Mouse (Mus musculus) intestine, embryonic 16.5 days (tissue): ENCODE results near the gene Ckmt1. TPM values are rescaled to one million over a fixed set of nuclear protein-coding genes. Genes with fewer than 3 reads are reported as not detected.

Experiments
- ATAC-seq: fragments of 200-750 bp; cut with Nextera tagmentation; 2 replicates; pipeline ENCODE4 v1.8.0; 2017; ENCODE audit warnings: moderate TSS enrichment, moderate library complexity
- H3K27ac ChIP-seq: fragments of 300-500 bp; sonication (generic); 2 replicates; pipeline ENCODE4 v1.5.1; 2014; ENCODE audit warnings: mild to moderate bottlenecking, low read length
- H3K27me3 ChIP-seq: fragments of 300-500 bp; sonication (generic); replicated peaks from 2 replicates; pipeline ENCODE4 v1.6.1; 2014; ENCODE audit warnings: low read length, control low read depth, mixed read lengths; ENCODE audit not compliant: control insufficient read depth, insufficient read depth
- H3K36me3 ChIP-seq: fragments of 300-500 bp; sonication (generic); 2 replicates; pipeline ENCODE4 v1.6.1; 2014; ENCODE audit warnings: low read length, control low read depth; ENCODE audit not compliant: control insufficient read depth, insufficient read depth
- H3K4me1 ChIP-seq: fragments of 300-500 bp; sonication (generic); 2 replicates; pipeline ENCODE4 v1.6.1; 2014; ENCODE audit warnings: low read length, control low read depth, mixed read lengths; ENCODE audit not compliant: control insufficient read depth, insufficient read depth
- H3K4me2 ChIP-seq: fragments of 300-500 bp; sonication (generic); 2 replicates; pipeline ENCODE4 v1.6.1; 2014; ENCODE audit warnings: low read depth, low read length, control low read depth
- H3K4me3 ChIP-seq: fragments of 300-500 bp; sonication (generic); 2 replicates; pipeline ENCODE4 v1.5.1; 2014; ENCODE audit warnings: mild to moderate bottlenecking, low read length
- H3K9ac ChIP-seq: fragments of 300-500 bp; sonication (generic); 2 replicates; pipeline ENCODE4 v1.6.1; 2014; ENCODE audit warnings: low read depth, low read length
- H3K9me3 ChIP-seq: fragments of 300-500 bp; sonication (generic); 2 replicates; pipeline ENCODE4 v1.6.1; 2016; ENCODE audit warnings: low read length, control low read depth; ENCODE audit not compliant: control insufficient read depth
- WGBS: fragments of 180-500 bp; shearing (Covaris S2); extraction: QIAGEN DNeasy Blood & Tissue Kit; methylation state at CpG from one replicate; pipeline ENCODE4 v1.1.7; 2014; 5-methylcytosine and 5-hydroxymethylcytosine counted together
- polyA plus RNA-seq: library from polyadenylated mRNA; unstranded; fragments of >200 nt; fragmentation: Nextera tagmentation; extraction: Ambion mirVana; gene quantifications from 2 replicates; pipeline ENCODE4 v1.2.1, GENCODE M21; 2015

Gene Ckmt1
- polyA plus RNA-seq, 1 experiment from 2014 or later, result 880 TPM

GRCm38 (mm10) chr2:121354820-121355592 lies 2.5 kb upstream of the Ckmt1 start, which contains the start of gene Ppip5k1:
Gene Ppip5k1, minus strand, starts transcription at chr2:121355396.
- WGBS, result under 1% methylated on average over 58 of the region's 58 CpGs
- no peaks in the 10 kb centered on the region for H3K9me3 ChIP-seq
- H3K4me1 ChIP-seq, result peaks cover 16% of the 10 kb centered on the region
- H3K36me3 ChIP-seq, result no peaks in the 10 kb centered on the region
- peak within 1 kb of the TSS; percentile 70 for H3K4me3 ChIP-seq
- H3K27me3 ChIP-seq, result no peaks in the 10 kb centered on the region
- peak within 1 kb of the TSS; percentile 26; the same call in 1 of the 2 replicates for H3K27ac ChIP-seq
- peak within 1 kb of the TSS; percentile 82 for H3K9ac ChIP-seq
- peak; percentile 85 for ATAC-seq
- H3K4me2 ChIP-seq, result peak within 1 kb of the TSS; percentile 88

- no peaks in the 10 kb centered on the region for H3K27me3 ChIP-seq
- H3K4me1 ChIP-seq, result peaks cover 16% of the 10 kb centered on the region
- peak overlapping the region; percentile 66 for H3K9ac ChIP-seq
- peak; percentile 39 for ATAC-seq
- no peaks in the 10 kb centered on the region for H3K36me3 ChIP-seq
- peak overlapping the region; percentile 56 for H3K4me3 ChIP-seq
- WGBS, result 3% methylated on average over 4 of the region's 4 CpGs
- no peaks in the 10 kb centered on the region for H3K9me3 ChIP-seq
- H3K4me2 ChIP-seq, result peak overlapping the region; percentile 62
- H3K27ac ChIP-seq, result peak overlapping the region; percentile 95
Measured at GRCm38 (mm10) chr2:121357961-121358360, 447 bp downstream of the Ckmt1 start.

GRCm38 (mm10) chr2:121358381-121358780 lies 867 bp downstream of the Ckmt1 start:
- Histone ChIP-seq H3K9ac (peak overlapping the region; percentile 66), H3K4me1 (peaks cover 16% of the 10 kb centered on the region), H3K36me3 (no peaks in the 10 kb centered on the region), H3K4me3 (peak overlapping the region; percentile 56), H3K4me2 (peak overlapping the region; percentile 62), H3K9me3 (no peaks in the 10 kb centered on the region), H3K27ac (peak overlapping the region; percentile 95), H3K27me3 (no peaks in the 10 kb centered on the region)
- ATAC-seq, result peak; percentile 79
- under 1% methylated on average over 16 of the region's 16 CpGs for WGBS

GRCm38 (mm10) chr2:121359461-121359860 lies 1.9 kb downstream of the Ckmt1 start:
- no peak for ATAC-seq
- Histone ChIP-seq H3K9ac (peak overlapping the region; percentile 66; the same call in 1 of the 2 replicates), H3K9me3 (no peaks in the 10 kb centered on the region), H3K4me3 (peak overlapping the region; percentile 56), H3K4me1 (peaks cover 9% of the 10 kb centered on the region), H3K36me3 (no peaks in the 10 kb centered on the region), H3K27ac (peak overlapping the region; percentile 57), H3K27me3 (no peaks in the 10 kb centered on the region), H3K4me2 (peak overlapping the region; percentile 62)
- WGBS, result 46% methylated on average over 4 of the region's 4 CpGs

- ATAC-seq, result no peak
- Histone ChIP-seq H3K4me3 (no peak overlapping the region), H3K9ac (no peak overlapping the region), H3K4me2 (no peak overlapping the region), H3K4me1 (peaks cover 6% of the 10 kb centered on the region), H3K9me3 (no peaks in the 10 kb centered on the region), H3K36me3 (no peaks in the 10 kb centered on the region), H3K27me3 (no peaks in the 10 kb centered on the region), H3K27ac (no peak overlapping the region)
- WGBS, result 86% methylated on average over 3 of the region's 3 CpGs
Measured at GRCm38 (mm10) chr2:121363656-121364055, 6.1 kb downstream of the Ckmt1 start.

- 79% methylated on average over 2 of the region's 2 CpGs for WGBS
- Histone ChIP-seq H3K27me3 (no peaks in the 10 kb centered on the region), H3K9ac (no peak overlapping the region), H3K36me3 (no peaks in the 10 kb centered on the region), H3K4me3 (no peak overlapping the region), H3K4me1 (no peaks in the 10 kb centered on the region), H3K9me3 (no peaks in the 10 kb centered on the region), H3K4me2 (no peak overlapping the region), H3K27ac (no peak overlapping the region)
- no peak for ATAC-seq
Measured at GRCm38 (mm10) chr2:121368831-121369230, 11.3 kb downstream of the Ckmt1 start.

GRCm38 (mm10) chr2:121370921-121371320 lies 13.4 kb downstream of the Ckmt1 start:
- Histone ChIP-seq H3K36me3 (no peaks in the 10 kb centered on the region), H3K27ac (no peak overlapping the region), H3K4me1 (no peaks in the 10 kb centered on the region), H3K27me3 (no peaks in the 10 kb centered on the region), H3K9ac (no peak overlapping the region), H3K4me3 (no peak overlapping the region), H3K9me3 (no peaks in the 10 kb centered on the region), H3K4me2 (no peak overlapping the region)
- WGBS, result 74% methylated on average over 5 of the region's 5 CpGs
- no peak for ATAC-seq

- 67% methylated on average over 3 of the region's 3 CpGs for WGBS
- H3K9me3 ChIP-seq, result no peaks in the 10 kb centered on the region
- no peak overlapping the region for H3K27ac ChIP-seq
- no peaks in the 10 kb centered on the region for H3K27me3 ChIP-seq
- no peaks in the 10 kb centered on the region for H3K36me3 ChIP-seq
- no peak overlapping the region for H3K9ac ChIP-seq
- no peak for ATAC-seq
- no peak overlapping the region for H3K4me2 ChIP-seq
- no peak overlapping the region for H3K4me3 ChIP-seq
- H3K4me1 ChIP-seq, result no peaks in the 10 kb centered on the region
Measured at GRCm38 (mm10) chr2:121372266-121372665, 14.8 kb downstream of the Ckmt1 start.

- H3K36me3 ChIP-seq, result no peaks in the 10 kb centered on the region
- H3K27me3 ChIP-seq, result no peaks in the 10 kb centered on the region
- H3K4me2 ChIP-seq, result no peak overlapping the region
- no peaks in the 10 kb centered on the region for H3K9me3 ChIP-seq
- 46% methylated on average over 2 of the region's 2 CpGs for WGBS
- H3K9ac ChIP-seq, result no peak overlapping the region
- no peaks in the 10 kb centered on the region for H3K4me1 ChIP-seq
- ATAC-seq, result no peak
- H3K4me3 ChIP-seq, result no peak overlapping the region
- no peak overlapping the region for H3K27ac ChIP-seq
Measured at GRCm38 (mm10) chr2:121374766-121375165, 17.3 kb downstream of the Ckmt1 start.
